Mouse (Mus musculus): ENCODE results near the gene Dock1.

GRCm38 (mm10) chr7:134872511-134872910 is 202.1 kb downstream of the Dock1 start:
- TF ChIP-seq POLR2A (IDR thresholded peaks at IDR 0.05; ENCODE audit: insufficient read depth, low read depth, low read length): no peak
- no peak for TF ChIP-seq CTCF (IDR thresholded peaks at IDR 0.05; ENCODE audit: insufficient read depth, low read depth, low read length)
